In genomic region chr9:14433252-14433939, GRCm38 (mm10) we compare ENCODE assay signal across 15 mouse cellular contexts. TPM values are rescaled to one million over a fixed set of nuclear protein-coding genes. Genes with fewer than 3 reads are reported as not detected.
DNase-seq lines count a peak whose midpoint lies in the region; ATAC-seq and TF ChIP-seq lines count a peak whose summit lies in the region.
"Had no signal": no experiment of that assay in that cellular context is flagged by ENCODE, and none has a peak within 500 bp of the region (broad histone marks: within the 10 kb centered on the region; RNA-seq: fewer than 3 reads in every experiment).

No protein-coding gene starts in this region.

- H3K36me3 ChIP-seq in kidney, adult 2 months (ENCODE audit: control insufficient read depth, insufficient read depth, low read length), result no peaks in the 10 kb centered on the region
- H3K36me3 ChIP-seq in kidney, embryonic 16.5 days (ENCODE audit: insufficient read depth, low read length), result no peaks in the 10 kb centered on the region
- no peaks in the 10 kb centered on the region for H3K36me3 ChIP-seq in stomach, embryonic 15.5 days
- H3K36me3 ChIP-seq: liver, embryonic 12.5 days had no signal

- H3K27me3 ChIP-seq in kidney, adult 2 months (replicated peaks; ENCODE audit: control insufficient read depth, insufficient read depth, low read length), result no peaks in the 10 kb centered on the region
- H3K27me3 ChIP-seq in kidney, embryonic 16.5 days (ENCODE audit: insufficient read depth, low read length), result no peaks in the 10 kb centered on the region
- H3K27me3 ChIP-seq in stomach, embryonic 15.5 days (replicated peaks), result no peaks in the 10 kb centered on the region
- H3K27me3 ChIP-seq: liver, embryonic 12.5 days had no signal

- no peak overlapping the region for H3K4me2 ChIP-seq in kidney, embryonic 16.5 days (replicated peaks; ENCODE audit: low read depth, low read length)
- no peak overlapping the region for H3K4me2 ChIP-seq in stomach, embryonic 15.5 days
- H3K4me2 ChIP-seq: liver, embryonic 12.5 days had no signal

- TF ChIP-seq POLR2A in kidney, adult 2 months (IDR thresholded peaks at IDR 0.05; ENCODE audit: low read depth, low read length), result no peak

- no peaks in the 10 kb centered on the region for H3K9me3 ChIP-seq in kidney, embryonic 16.5 days (ENCODE audit: low read length)
- no peaks in the 10 kb centered on the region for H3K9me3 ChIP-seq in stomach, embryonic 15.5 days
- H3K9me3 ChIP-seq: liver, embryonic 12.5 days had no signal

- no peak for TF ChIP-seq CTCF in kidney, adult 2 months (conservative IDR thresholded peaks at IDR 0.05; ENCODE audit: insufficient read depth, insufficient read length, low read depth, low read length)

- H3K4me1 ChIP-seq in kidney, adult 2 months (ENCODE audit: control insufficient read depth, insufficient read depth, low read length), result no peaks in the 10 kb centered on the region
- no peaks in the 10 kb centered on the region for H3K4me1 ChIP-seq in kidney, embryonic 16.5 days (ENCODE audit: insufficient read depth, low read length)
- H3K4me1 ChIP-seq in stomach, embryonic 15.5 days, result no peaks in the 10 kb centered on the region
- H3K4me1 ChIP-seq: liver, embryonic 12.5 days had no signal

- H3K27ac ChIP-seq in kidney, adult 2 months (ENCODE audit: insufficient read depth, low read depth, low read length), result no peak overlapping the region
- H3K27ac ChIP-seq in kidney, embryonic 16.5 days (ENCODE audit: low read length), result no peak overlapping the region
- H3K27ac ChIP-seq in stomach, embryonic 15.5 days, result no peak overlapping the region
- H3K27ac ChIP-seq: liver, embryonic 12.5 days had no signal

- DNase-seq in kidney, adult 2 months, result peak; percentile 33
- no peak for DNase-seq in kidney, adult 18-20 months
- DNase-seq in embryo, embryonic 9.5 days (ENCODE audit: extremely low spot score), result peak; percentile 9
- DNase-seq in layer of hippocampus, postnatal 10 days (ENCODE audit: low spot score in 2 of 2), result no peak
- no peak for DNase-seq in right cerebral cortex, postnatal 36 days (ENCODE audit: low spot score in 2 of 2)
- DNase-seq in thymus, postnatal 36 days, result no peak
- DNase-seq: cerebellum, adult 9-10 months; forebrain, postnatal 0 days; gastrocnemius, postnatal 36 days; lung, postnatal 36 days; midbrain, embryonic 14.5 days; thymus, adult 2 months had no signal

- 47% methylated on average over 11 of the region's 11 CpGs for WGBS in kidney, adult 2 months
- WGBS in kidney, embryonic 16.5 days, result 43% methylated on average over 11 of the region's 11 CpGs
- 52% methylated on average over 11 of the region's 11 CpGs for WGBS in stomach, embryonic 15.5 days

- no peak overlapping the region for H3K9ac ChIP-seq in kidney, embryonic 16.5 days (replicated peaks; ENCODE audit: low read length)
- no peak overlapping the region for H3K9ac ChIP-seq in stomach, embryonic 15.5 days
- H3K9ac ChIP-seq: forebrain, postnatal 0 days; liver, embryonic 12.5 days had no signal

- ATAC-seq in kidney, embryonic 16.5 days (ENCODE audit: low FRiP score, low TSS enrichment), result peak; percentile 94
- ATAC-seq in stomach, embryonic 15.5 days (ENCODE audit: insufficient read depth, low FRiP score, low read depth), result peak; percentile 82; the same call in 1 of the 2 replicates
- ATAC-seq: forebrain, postnatal 0 days; liver, embryonic 12.5 days had no signal

- H3K4me3 ChIP-seq in kidney, adult 2 months (ENCODE audit: insufficient read depth, low read depth, low read length), result no peak overlapping the region
- no peak overlapping the region for H3K4me3 ChIP-seq in kidney, embryonic 16.5 days (ENCODE audit: low read length)
- no peak overlapping the region for H3K4me3 ChIP-seq in stomach, embryonic 15.5 days (replicated peaks)
- H3K4me3 ChIP-seq: liver, embryonic 12.5 days had no signal

RNA-seq across cellular contexts. Expression of gene Endod1, which starts 52.1 kb away (rescaled TPM):
- 22.1 and 51.3 TPM in 2 replicates for polyA plus RNA-seq in kidney, adult 2 months (2012; rRNA removed)
- polyA plus RNA-seq in kidney, embryonic 16.5 days (2015; fragmentation: Nextera tagmentation; extraction: Ambion mirVana), result 15.6 and 17.8 TPM in 2 replicates
- polyA plus RNA-seq in stomach, embryonic 15.5 days (2015; fragmentation: Nextera tagmentation; extraction: Ambion mirVana), result 21.3 and 26.3 TPM in 2 replicates
- total RNA-seq in layer of hippocampus, postnatal 10 days (2021), result 10 to 100 TPM; 38.8 to 43.2 TPM

Comparison
In these comparisons a context has a peak if more than half of its experiments do, and no peak if none do; other contexts are left out.
1. DNase-seq: peak in kidney, adult 2 months (single experiment) and embryo, embryonic 9.5 days (single experiment); none in kidney, adult 18-20 months (single experiment), layer of hippocampus, postnatal 10 days (0 of 2), right cerebral cortex, postnatal 36 days (0 of 2) and thymus, postnatal 36 days (0 of 2).